Mouse (Mus musculus) urinary bladder, postnatal 10 days (tissue): ENCODE data around the gene Btg4.
A peak's percentile ranks its signal among the peaks of the same experiment; 100 is the strongest.

ENCODE experiments used
- DNase-seq: peaks from one replicate; pipeline ENCODE4 v3.0.0; 2022; ENCODE audit warnings: low spot score

Gene Btg4

DNA sequence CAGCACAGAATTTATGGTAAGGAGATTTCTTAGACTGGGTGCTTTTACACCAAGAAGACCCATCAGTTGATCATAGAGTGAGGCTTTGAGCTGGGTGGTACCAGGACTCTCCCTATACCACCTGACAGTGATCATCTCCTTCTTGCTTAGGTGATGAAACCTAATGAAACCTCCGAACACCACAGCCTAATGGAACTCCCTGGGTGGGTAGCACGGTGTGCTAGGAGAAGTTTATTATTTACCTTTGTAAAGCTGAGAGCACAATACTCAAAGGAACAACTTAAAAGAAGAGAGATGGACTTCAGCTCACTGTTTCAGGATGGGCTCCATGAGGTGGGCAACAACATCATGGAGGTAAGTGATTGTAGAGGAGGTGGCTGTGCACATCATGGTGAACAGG, at the start of gene Btg4:
Gene Btg4, plus strand, starts transcription at position 301 of the 400 bp plus-strand sequence.
- no peak for DNase-seq

DNA sequence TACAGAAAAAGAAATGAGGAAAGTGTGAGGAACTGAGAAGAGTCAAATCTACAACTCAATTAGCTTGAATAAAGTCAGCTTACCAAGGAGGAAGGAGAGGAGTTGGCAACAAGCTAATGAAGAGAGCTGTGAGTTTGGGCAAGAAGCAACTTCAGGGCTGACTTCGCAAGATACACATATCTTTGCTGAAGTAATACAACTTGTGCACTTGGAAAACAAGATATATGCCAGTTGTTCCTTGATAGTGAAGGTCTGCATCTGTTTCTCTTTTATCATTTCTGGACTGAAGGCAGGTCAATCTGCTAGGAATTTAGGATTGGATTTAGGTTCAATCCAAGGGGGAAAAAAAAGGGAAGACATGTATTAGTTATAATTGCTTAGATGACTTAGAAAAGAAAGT, 47.1 kb upstream of the Btg4 start:
- no peak for DNase-seq

DNA sequence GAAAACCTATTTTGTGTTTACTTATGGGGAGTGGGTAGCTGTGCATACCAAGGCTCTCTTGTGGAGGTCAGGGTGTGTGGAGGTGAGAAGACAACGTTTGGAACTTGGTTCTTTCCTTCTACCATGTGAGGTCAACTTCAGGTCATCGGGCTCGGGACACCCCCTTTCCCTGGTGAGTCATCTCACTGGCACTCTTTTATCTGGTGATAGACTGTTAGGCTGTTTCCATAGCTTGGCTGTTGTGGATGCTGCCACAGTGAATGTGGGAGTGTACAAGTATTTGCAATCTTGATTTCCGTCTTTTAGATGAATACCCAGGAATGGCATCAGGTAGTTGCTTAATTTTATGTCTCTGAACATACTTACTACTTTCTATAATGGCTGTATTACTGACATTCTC, 45.0 kb upstream of the Btg4 start:
- DNase-seq: no peak

DNA sequence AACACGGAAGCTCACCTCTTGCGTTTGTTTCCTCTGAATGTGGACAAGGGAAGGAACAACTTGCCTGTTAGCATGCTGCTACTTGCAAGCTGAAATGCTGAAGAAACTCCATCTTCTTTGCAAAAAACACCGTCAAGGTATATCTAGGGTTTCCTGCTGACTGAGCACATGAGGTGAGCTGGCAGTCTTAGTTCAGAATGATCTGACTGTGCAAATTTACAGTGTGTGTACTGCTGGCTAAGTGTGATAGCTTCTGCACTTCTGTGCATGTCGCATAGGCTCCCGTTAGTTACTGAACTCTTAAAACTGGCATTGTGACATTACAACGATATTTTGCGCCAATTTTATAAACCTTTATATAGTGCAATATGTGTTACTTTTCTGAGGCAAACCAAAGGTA, 41.0 kb upstream of the Btg4 start:
- no peak for DNase-seq

DNA sequence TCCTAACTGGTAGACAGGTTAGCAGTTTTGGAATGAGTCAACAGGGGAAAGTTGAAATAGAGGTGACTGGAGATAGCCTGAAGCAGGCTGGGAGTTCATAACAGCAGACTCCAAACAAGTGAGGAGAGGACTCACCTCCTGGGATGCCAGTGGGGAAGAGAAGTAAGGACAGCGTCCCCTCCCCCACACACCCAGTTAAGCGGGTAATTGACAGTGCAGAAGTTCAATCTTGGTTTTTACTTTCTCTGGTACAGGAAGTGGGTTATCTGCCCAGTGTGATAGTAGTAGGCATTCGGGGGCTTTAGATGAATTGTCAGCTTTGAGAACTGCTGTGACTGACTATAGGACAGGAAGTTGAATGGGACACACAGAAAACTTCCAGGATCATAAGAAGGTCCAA, 40.4 kb upstream of the Btg4 start:
- DNase-seq: no peak

DNA sequence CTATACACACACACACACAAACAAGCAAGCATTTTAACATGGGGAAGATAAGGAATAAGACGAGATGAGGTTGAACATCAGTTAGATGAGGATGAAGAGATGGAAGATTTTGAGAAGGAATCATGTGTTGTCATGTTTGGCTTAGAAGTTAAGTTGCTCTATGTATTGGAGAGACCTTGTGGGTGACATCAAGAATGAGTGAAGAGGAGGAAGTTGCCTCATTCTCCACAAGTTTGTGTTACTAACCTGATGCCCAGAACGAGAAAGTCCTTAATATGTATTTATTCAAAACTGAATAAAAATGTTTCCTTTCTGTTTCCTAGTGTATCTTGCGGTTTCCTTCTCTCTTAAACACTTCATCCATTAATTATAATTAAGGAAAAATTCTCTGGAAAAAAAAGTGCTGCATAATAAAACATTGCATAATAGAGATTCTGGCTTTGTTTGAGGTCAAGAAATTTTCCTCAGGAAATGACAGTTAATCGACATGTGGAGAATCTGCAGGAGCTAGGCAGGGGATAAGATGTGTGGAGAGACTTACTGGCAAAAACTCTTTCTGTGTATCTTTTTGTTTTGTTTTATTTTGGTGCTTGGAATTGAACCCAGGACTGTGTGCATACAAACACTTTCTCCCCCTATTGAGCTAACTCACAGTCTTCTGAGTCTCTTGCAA, 39.4 kb upstream of the Btg4 start:
- DNase-seq: no peak

DNA sequence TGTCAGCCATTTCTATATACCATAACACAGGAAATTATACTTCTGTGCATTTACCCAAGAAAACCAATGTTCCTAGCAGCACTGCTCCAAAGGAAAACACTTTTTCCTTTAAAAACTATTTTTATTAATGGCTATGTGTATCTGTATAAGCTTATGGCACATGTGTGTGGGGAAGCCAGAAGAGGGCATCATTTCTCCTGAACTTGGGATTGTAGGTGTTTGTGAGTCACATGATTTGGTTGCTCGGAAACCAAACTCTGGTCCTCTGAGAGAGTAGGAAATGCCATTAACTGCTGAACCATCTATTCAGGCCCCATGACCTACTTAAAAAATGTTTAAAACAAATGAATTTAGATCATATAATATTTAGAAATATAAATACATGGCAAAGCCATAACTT, 33.7 kb upstream of the Btg4 start:
- DNase-seq: no peak

DNA sequence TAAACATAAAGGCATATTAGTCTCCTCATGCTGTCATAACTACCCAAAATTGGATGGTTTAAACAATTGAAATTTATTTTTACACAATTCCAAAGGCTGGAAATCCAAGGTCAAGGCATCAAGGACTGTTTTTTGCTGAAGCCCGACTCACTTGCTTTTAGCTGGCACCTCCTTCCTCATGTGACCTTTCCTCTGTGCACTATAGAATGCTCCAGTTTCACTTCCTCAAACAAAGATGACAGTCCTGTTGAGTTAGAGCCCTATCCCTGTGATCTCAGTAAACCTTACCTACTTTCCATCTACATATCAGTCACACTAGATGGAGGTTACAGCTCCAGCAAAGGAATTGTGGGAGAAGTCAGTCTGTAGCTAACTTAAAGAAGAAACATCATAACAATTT, 30.6 kb upstream of the Btg4 start:
- DNase-seq: no peak

DNA sequence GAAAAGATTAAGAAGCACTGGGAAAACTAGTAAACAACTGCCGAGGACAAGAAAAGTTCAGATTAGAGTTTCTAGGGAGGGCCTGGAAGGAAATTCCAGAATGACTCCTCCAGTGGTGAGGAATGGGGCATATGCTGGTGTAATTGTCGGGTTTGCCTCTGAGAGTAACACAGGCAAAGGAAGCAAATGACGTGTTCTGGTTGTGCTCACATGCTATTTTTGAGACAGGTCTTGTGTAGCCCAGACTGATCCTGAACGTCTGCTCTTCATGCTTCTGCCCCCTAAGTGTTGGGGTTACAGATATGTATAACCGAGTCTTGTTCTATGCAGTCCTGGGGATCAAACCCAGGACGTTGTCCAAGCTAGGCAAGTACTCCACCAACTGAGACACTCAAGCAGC, 29.1 kb upstream of the Btg4 start:
- DNase-seq: no peak

DNA sequence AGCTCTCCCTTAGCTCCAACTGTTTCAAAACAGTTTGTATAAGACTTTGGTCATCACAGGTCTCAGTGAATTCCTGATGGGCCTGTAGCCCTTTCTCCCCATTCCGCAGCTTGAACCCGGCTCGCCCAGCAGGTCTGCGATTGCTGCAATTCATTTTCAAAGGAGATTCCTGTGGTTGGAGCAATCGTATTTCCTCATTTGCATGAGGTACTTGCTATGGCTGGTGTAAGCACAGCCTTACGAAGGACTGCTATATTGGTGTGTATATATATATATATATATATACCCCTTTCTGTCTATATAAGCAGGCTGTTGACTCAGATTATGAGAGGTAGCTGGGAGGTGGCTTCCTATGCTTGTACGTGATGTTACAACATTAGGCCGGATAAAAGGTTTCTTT, 28.4 kb upstream of the Btg4 start:
- DNase-seq: no peak

DNA sequence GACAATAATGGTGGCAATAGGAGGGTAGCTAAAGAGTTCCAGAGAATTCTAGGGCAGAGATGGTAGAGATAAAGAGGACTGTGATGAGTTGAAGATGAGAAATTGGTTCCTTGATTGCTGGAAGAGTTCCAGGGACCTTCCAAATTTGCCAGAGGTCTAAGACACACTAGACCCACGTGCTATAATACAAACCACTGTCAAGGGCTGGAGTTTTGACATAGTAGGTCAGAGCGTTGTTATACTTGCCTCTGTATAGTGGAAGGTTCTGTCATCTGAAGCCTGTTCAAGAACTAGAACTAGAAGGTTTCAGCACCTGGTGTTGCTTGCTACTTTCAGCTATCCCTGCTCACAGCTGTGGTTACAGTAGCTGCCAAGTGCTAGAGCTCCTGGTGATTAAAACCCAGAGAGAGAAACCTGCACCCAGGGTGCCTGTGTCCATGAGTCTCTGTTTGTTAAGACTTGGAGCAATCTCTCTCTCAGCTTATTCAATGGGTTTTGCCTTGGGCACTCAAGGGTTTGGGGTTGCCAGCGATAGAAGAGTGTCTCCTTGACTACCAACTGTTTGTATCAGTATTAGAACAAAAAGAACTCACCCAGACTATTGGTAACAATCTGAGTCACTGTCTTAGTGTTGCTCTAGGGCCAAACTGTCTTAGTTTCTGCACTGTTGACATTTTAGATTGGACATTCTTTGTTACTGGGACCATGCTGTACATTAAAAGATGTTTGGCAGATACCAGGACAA, 27.7 kb upstream of the Btg4 start:
- DNase-seq: no peak

DNA sequence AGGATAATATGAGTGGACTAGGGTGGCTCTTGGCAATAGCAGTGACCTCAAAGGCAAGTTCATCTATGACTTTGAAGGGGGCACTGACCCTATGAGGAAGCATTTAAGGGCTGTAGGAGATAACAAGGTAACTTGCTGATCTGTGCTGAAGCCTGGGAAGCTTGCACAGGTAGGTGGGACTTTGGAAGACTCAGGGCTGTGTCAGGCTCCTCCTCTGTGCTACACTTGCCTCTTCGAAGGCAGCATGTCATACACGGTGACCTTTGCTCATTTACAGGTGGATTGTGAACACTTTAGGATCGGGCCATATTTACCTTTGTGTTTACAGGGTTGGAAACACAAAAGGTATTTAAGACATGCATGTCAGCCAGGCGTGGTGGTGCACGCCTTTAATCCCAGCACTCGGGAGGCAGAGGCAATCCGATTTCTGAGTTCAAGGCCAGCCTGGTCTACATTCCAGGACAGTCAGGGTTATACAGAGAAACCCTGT, 19.2 kb upstream of the Btg4 start:
- no peak for DNase-seq

DNA sequence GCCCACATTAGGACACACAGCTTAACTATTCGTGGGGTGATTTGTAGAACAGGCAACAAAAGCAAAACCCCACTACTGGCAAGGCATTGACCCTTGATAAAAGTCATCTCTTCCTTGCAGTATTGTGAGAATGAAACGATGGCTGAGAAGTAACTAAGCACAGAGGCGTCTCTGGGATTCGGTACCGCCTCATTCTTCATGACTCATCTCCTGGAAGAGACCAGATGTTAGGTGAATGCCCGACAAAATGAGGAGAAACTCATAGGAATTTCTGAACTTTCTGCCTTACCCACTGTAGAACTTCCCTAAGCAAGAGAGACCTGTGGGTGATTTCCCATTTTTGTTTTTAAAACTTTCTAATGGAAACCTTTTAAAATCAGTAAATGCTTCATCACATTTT, 18.6 kb upstream of the Btg4 start:
- no peak for DNase-seq

DNA sequence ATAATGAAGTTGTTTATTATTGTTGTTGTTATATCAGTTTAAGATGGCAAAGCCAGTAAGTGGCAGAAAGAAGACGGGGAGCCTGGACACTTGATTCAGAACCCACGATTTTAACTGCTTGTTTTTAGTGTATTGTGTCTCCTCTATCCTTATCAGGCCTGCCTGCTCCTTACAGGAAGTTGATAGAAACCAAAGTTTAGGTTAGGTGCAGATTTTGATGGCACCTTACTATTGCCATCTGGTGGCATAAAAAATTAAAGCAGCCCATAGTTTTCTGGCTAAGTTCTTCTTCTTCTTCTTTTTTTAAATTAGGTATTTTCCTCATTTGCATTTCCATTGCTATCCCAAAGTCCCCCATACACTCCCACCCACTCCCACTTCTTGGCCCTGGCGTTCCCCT, 8.5 kb upstream of the Btg4 start:
- no peak for DNase-seq

DNA sequence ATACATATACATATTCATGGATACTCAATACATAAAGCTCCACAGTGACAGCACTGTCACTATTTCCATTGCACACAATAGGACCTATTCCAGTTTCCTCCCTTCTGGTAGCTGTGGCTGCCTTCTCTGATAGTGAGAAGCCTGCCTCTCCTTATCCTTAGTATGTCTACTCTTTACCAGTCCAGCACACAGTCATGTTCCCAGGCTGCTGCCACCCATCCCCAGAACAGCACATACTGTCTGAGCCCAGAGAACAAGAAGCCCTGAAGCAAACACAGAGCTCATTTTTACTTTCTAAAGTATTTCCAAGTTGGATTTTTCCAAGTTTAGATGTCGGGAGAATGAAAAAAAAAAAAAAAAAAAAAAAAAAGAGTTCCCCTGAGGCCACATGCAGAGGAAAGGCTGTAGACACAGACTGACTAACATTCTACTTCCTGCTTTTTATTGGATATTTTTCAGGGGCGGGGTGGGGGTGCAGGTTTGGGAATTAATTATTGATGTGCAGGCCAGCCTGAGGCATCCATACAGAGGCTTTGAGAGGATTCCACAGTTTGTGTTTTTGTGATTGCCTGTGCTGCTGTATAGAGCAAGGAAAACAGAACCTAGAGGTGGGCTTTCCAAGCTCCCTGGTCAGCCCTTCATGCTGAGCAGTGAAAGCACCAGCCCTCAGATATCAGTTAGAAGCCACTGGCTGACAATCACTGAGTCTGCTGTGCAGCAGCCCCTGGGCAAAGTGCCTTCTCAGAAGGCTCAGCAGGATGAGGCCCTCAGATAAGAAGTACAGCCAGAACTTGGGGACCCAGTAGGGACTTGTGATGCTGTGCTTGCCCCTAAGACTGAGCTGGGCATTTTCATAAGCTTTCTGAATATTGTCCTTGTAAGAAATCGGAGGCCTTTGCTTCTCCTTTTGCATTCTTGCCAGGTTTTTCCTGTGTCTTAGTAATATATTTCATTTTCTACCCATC, 4.1 kb upstream of the Btg4 start:
- no peak for DNase-seq

DNA sequence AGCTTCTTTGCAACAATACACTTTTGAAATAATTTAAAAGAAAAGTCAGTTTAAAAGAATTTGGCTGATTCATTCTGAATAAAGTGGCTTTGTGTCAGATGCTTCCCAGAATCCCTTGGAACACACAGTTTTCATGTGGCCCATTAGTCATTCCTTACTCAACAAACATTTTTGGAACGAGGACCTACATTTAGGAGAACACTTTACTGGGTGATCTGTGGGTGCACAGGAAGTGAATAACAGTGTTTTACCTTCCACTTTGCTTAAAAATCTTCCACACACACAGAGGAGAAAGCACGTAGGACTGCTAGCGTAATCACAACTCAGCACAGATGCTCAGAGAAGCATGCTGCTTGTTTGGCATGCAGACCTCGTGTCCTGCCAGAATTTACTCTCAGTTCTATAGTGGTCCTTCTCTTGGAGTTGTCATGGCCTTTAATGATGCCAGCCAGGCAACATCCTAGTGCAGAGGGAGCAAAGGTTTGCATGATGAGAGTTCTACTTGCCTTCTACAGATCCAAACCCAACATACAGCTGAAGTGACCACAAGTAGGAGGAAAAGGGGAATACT, 1.7 kb upstream of the Btg4 start:
- DNase-seq: no peak

DNA sequence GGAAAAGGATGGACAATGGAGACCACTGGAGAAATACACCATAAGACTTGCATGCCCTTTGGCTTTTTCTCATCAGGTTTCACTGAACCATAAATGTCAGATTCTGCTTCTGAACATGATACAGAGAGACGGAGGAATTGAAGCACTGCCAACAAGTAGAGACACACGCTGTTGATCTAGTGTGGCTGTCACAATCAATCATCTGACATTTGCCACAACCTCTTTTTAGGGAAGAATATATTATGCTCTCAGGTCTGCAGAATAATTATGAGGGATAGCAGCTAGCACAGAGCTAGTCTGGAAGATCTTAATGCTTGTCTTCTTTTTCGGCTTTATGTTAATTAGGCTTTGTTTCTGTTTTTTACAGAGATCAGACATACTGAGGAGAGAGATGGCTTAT, 7.5 kb downstream of the Btg4 start:
- no peak for DNase-seq

DNA sequence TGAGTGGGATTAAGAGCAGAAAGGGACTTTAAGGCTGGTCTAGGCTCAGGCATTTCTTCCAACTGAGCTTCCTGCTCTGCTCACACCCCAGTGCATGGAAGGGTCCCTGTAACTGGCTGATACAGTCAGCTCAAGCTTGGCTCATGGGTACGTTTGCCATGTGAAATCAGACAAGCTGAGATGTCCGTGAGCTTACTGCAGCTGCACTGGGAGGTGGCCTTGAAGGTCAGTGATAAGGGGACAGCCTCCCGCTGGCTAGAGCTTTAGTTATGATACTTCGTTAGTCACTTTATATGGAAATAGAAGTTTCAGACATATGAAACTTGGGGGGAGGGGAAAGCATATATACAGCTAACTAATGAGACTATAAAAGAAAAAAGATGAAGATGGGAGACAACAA, 10.1 kb downstream of the Btg4 start:
- no peak for DNase-seq

DNA sequence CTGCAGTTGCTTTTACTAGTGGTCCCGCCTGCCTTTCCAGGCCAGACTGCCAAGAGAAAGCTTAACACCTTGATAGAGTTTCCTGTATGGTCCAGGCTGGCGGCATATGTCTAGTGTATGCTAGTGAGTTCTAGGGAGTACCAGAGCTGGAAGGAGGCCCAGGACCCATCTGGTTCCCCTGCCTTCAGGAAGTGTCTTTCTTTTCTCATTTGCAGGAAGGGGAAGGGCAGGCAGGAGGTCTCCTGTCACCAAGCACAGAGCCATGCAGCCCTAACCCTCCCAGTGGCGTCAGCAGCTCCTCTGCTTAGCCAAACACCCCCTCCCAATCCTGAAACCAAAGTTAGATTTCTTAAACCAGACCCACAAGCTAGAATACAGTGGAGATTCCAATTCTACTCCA, 15.1 kb downstream of the Btg4 start:
- no peak for DNase-seq

DNA sequence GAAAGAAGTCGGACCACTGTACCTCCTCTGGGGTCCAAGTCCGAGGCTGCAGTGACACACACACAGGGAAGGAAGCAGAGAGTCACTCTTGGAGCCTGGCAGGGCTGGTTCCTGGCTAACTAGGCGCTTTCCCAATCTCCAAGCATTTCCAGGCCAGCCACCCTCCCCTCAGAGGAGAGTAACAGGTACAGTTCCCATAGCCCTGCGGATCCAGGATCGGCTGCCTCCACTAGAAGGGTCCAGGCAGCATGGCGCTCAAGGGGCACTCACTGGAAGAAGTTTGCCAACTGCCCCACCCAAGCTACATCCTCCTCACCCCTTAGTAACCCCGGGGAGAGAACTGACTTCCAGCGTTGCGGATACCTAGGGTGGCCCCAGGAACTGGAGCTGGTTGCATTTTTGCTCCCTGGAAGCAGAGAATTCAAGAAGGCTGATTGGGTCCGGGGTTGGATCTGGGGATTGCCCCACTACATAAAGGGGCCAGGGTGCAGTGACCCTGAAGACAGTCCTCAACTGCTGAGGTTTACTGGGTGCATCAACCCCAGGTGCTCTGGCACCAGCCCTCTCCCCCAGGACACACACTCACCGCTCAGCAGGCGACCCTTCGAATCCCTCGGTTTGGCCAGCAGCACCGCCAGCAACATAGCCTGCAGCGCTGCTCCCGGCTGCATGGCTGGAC, 15.7 kb downstream of the Btg4 start:
- DNase-seq: no peak

DNA sequence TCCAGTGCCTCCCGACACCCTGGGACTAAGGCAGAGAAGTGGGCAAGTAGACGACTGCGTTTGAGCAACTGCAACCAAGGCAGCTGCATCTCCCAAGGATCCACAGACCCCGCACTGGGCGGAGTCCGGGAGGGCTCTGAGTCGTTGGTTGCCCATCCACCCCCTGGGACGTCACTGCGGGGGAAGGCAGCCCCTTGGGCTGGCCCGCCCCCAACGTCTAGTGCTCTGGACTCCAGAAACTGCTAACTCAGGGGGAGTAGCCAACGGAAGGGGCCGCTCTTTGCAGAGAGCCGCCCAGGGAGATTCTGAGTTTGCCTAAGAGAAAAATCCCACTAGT, 16.2 kb downstream of the Btg4 start, which contains the start of gene Layn:
Gene Layn, minus strand, starts transcription at position 116 of the 337 bp plus-strand sequence.
- DNase-seq: peak; percentile 39

DNA sequence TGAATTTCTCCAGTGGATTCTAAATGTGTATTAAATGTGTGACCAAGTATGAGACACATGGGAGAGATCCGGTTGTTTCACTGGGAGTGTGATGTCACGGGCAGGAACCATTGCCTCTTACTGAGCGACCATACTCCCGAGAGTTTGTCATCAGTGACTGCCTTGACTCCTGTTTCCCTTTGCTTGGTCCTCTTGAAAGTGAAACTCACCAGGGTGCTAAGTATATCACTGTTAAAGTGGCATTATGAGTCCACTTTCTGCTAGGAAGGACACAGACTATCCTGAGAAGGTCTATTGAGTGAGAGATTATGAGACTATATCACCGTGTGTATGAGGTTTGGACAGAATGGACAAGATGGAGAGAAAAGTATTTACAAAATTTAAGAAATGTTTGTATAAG, 20.9 kb downstream of the Btg4 start:
- no peak for DNase-seq
